7 mouse cellular contexts compared by ENCODE assay signal in genomic region chr8:126586599-126587577, GRCm38 (mm10). TPM values are rescaled to one million over a fixed set of nuclear protein-coding genes. Genes with fewer than 3 reads are reported as not detected.
DNase-seq lines count a peak whose midpoint lies in the region; ATAC-seq and TF ChIP-seq lines count a peak whose summit lies in the region.

No protein-coding gene starts in this region.

- 41% methylated on average over 10 of the region's 10 CpGs for WGBS in lung, adult 2 months
- 66% methylated on average over 10 of the region's 10 CpGs for WGBS in embryonic facial prominence, embryonic 13.5 days
- 81% methylated on average over 10 of the region's 10 CpGs for WGBS in hindbrain, embryonic 14.5 days
- WGBS in neural tube, embryonic 13.5 days: 76% methylated on average over 10 of the region's 10 CpGs

- ATAC-seq in embryonic facial prominence, embryonic 13.5 days (ENCODE audit: insufficient number of reproducible peaks, insufficient read depth, low FRiP score, low TSS enrichment, low read depth): no peak
- ATAC-seq in hindbrain, embryonic 14.5 days (ENCODE audit: low FRiP score): no peak
- no peak for ATAC-seq in neural tube, embryonic 13.5 days (ENCODE audit: low read depth)
- no peak for ATAC-seq in frontal cortex, adult (ENCODE audit: low TSS enrichment)

- no peak overlapping the region for H3K9ac ChIP-seq in embryonic facial prominence, embryonic 13.5 days
- H3K9ac ChIP-seq in hindbrain, embryonic 14.5 days: no peak overlapping the region
- peak overlapping the region; percentile 45; the same call in 1 of the 2 replicates for H3K9ac ChIP-seq in neural tube, embryonic 13.5 days

- peaks cover 41% of the 10 kb centered on the region for H3K36me3 ChIP-seq in embryonic facial prominence, embryonic 13.5 days
- H3K36me3 ChIP-seq in hindbrain, embryonic 14.5 days (replicated peaks; ENCODE audit: control insufficient read depth, insufficient read depth): peaks cover 35% of the 10 kb centered on the region; the same call in 1 of the 2 replicates
- peaks cover 34% of the 10 kb centered on the region for H3K36me3 ChIP-seq in neural tube, embryonic 13.5 days

- H3K4me3 ChIP-seq in lung, adult 2 months (replicated peaks; ENCODE audit: extremely low read depth, low read depth, low read length): peak overlapping the region; percentile 9
- peak overlapping the region; percentile 21 for H3K4me3 ChIP-seq in embryonic facial prominence, embryonic 13.5 days
- H3K4me3 ChIP-seq in hindbrain, embryonic 14.5 days (replicated peaks; ENCODE audit: low read length): no peak overlapping the region
- 0 out of 2 replicates have a peak overlapping the region, but pooled peaks have one; percentile 9 for H3K4me3 ChIP-seq in neural tube, embryonic 13.5 days

- no peak for DNase-seq in lung, adult 2 months
- DNase-seq in lung, adult 18-20 months: no peak
- DNase-seq in hindbrain, embryonic 14.5 days (ENCODE audit: low spot score): no peak
- DNase-seq in thymus, postnatal 10 days (ENCODE audit: low spot score in 2 of 2): no peak

- peaks cover 34% of the 10 kb centered on the region for H3K4me1 ChIP-seq in lung, adult 2 months (ENCODE audit: control insufficient read depth, insufficient read depth, low read length)
- peaks cover 70% of the 10 kb centered on the region for H3K4me1 ChIP-seq in embryonic facial prominence, embryonic 13.5 days
- peaks cover 66% of the 10 kb centered on the region for H3K4me1 ChIP-seq in hindbrain, embryonic 14.5 days (replicated peaks; ENCODE audit: control insufficient read depth, insufficient read depth, low read length)
- peaks cover 94% of the 10 kb centered on the region for H3K4me1 ChIP-seq in neural tube, embryonic 13.5 days (replicated peaks)

- peak overlapping the region; percentile 84 for H3K4me2 ChIP-seq in embryonic facial prominence, embryonic 13.5 days
- peak overlapping the region; percentile 98 for H3K4me2 ChIP-seq in hindbrain, embryonic 14.5 days (replicated peaks)
- peak overlapping the region; percentile 91 for H3K4me2 ChIP-seq in neural tube, embryonic 13.5 days

- TF ChIP-seq POLR2A in lung, adult 2 months (IDR thresholded peaks at IDR 0.05; ENCODE audit: borderline replicate concordance, extremely low read depth, low read depth, low read length): no peak

- peak overlapping the region; percentile 49; the same call in 1 of the 2 replicates for H3K27ac ChIP-seq in embryonic facial prominence, embryonic 13.5 days
- H3K27ac ChIP-seq in hindbrain, embryonic 14.5 days: no peak overlapping the region
- H3K27ac ChIP-seq in neural tube, embryonic 13.5 days (replicated peaks): no peak overlapping the region

- no peak for TF ChIP-seq CTCF in lung, adult 2 months (IDR thresholded peaks at IDR 0.05; ENCODE audit: insufficient read depth, low read length)

- H3K9me3 ChIP-seq in embryonic facial prominence, embryonic 13.5 days: no peaks in the 10 kb centered on the region
- no peaks in the 10 kb centered on the region for H3K9me3 ChIP-seq in hindbrain, embryonic 14.5 days (ENCODE audit: control insufficient read depth, low read length)
- no peaks in the 10 kb centered on the region for H3K9me3 ChIP-seq in neural tube, embryonic 13.5 days

- H3K27me3 ChIP-seq in embryonic facial prominence, embryonic 13.5 days: no peaks in the 10 kb centered on the region
- H3K27me3 ChIP-seq in hindbrain, embryonic 14.5 days (ENCODE audit: control insufficient read depth, insufficient read depth, low read length): no peaks in the 10 kb centered on the region
- H3K27me3 ChIP-seq in neural tube, embryonic 13.5 days: no peaks in the 10 kb centered on the region

RNA-seq across cellular contexts. Expression of gene Irf2bp2, which starts 6.9 kb away (rescaled TPM):
- polyA plus RNA-seq in lung, adult 2 months (2012; rRNA removed): 81.2 and 127 TPM in 2 replicates
- 11.1 and 13.5 TPM in 2 replicates for polyA plus RNA-seq in embryonic facial prominence, embryonic 13.5 days (2015; fragmentation: Nextera tagmentation; extraction: Ambion mirVana)
- 7.2 and 7.4 TPM in 2 replicates for polyA plus RNA-seq in hindbrain, embryonic 14.5 days (2014; fragmentation: Nextera tagmentation; extraction: Ambion mirVana)
- 8.6 and 9.7 TPM in 2 replicates for polyA plus RNA-seq in neural tube, embryonic 13.5 days (2015; fragmentation: Nextera tagmentation; extraction: Ambion mirVana)
